Mouse (Mus musculus) hindbrain, postnatal 0 days (tissue): ENCODE measurements around the gene Hdac9. TPM values are rescaled to one million over a fixed set of nuclear protein-coding genes. Genes with fewer than 3 reads are reported as not detected.

ENCODE experiments used
- ATAC-seq: fragments of 200-750 bp; cut with Nextera tagmentation; 2 replicates; pipeline ENCODE4 v1.8.0; 2017; ENCODE audit warnings: mild to moderate bottlenecking, moderate TSS enrichment, moderate library complexity
- DNase-seq: peaks from one replicate; pipeline ENCODE4 v3.0.0-alpha.2; 2015; ENCODE audit warnings: low spot score
- H3K27ac ChIP-seq: fragments of 300-500 bp; sonication (generic); 2 replicates; pipeline ENCODE4 v1.5.1; 2014; ENCODE audit warnings: mild to moderate bottlenecking
- H3K27me3 ChIP-seq: fragments of 300-500 bp; sonication (generic); 2 replicates; pipeline ENCODE4 v1.6.1; 2014; ENCODE audit warnings: low read length, mixed read lengths; ENCODE audit not compliant: insufficient read depth
- H3K36me3 ChIP-seq: fragments of 300-500 bp; sonication (generic); 2 replicates; pipeline ENCODE4 v1.6.1; 2014; ENCODE audit warnings: low read length, mixed read lengths; ENCODE audit not compliant: insufficient read depth
- H3K4me1 ChIP-seq: fragments of 300-500 bp; sonication (generic); 2 replicates; pipeline ENCODE4 v1.6.1; 2014; ENCODE audit warnings: antibody characterized with exemption, low read length, mixed read lengths; ENCODE audit not compliant: insufficient read depth
- H3K4me2 ChIP-seq: fragments of 300-500 bp; sonication (generic); 2 replicates; pipeline ENCODE4 v1.6.1; 2014; ENCODE audit warnings: low read depth, mild to moderate bottlenecking, low read length, moderate library complexity, mixed read lengths
- H3K4me3 ChIP-seq: fragments of 300-500 bp; sonication (generic); 2 replicates; pipeline ENCODE4 v1.5.1; 2014; ENCODE audit warnings: low read length
- H3K9ac ChIP-seq: fragments of 300-500 bp; sonication (generic); replicated peaks from 2 replicates; pipeline ENCODE4 v1.6.1; 2014; ENCODE audit warnings: mild to moderate bottlenecking, low read length, moderate library complexity, mixed read lengths
- H3K9me3 ChIP-seq: fragments of 300-500 bp; sonication (generic); 2 replicates; pipeline ENCODE4 v1.6.1; 2016; ENCODE audit warnings: low read length, mixed read lengths
- CTCF ChIP-seq: IDR thresholded peaks from 2 replicates; pipeline ENCODE4 v1.5.1; 2016; ENCODE audit warnings: antibody characterized with exemption, control low read depth, low read depth
- WGBS: fragments of 180-500 bp; shearing (Covaris S2); extraction: QIAGEN DNeasy Blood & Tissue Kit; methylation state at CpG from one replicate; pipeline ENCODE4 v1.1.7; 2014; 5-methylcytosine and 5-hydroxymethylcytosine counted together
- polyA plus RNA-seq: library from polyadenylated mRNA; unstranded; fragments of >200 nt; fragmentation: Nextera tagmentation; extraction: Ambion mirVana; gene quantifications from 2 replicates; pipeline ENCODE4 v1.2.1, GENCODE M21; 2015
- total RNA-seq: library from RNA; depleted of rRNA; stranded (reverse); fragments of >200 nt; gene quantifications from 2 replicates; pipeline ENCODE4 v1.2.3, GENCODE M21; 2014

Hdac9 gene
- total and polyA plus RNA-seq, 2 experiments from 2014 or later = 12.2 to 14.8 TPM

DNA sequence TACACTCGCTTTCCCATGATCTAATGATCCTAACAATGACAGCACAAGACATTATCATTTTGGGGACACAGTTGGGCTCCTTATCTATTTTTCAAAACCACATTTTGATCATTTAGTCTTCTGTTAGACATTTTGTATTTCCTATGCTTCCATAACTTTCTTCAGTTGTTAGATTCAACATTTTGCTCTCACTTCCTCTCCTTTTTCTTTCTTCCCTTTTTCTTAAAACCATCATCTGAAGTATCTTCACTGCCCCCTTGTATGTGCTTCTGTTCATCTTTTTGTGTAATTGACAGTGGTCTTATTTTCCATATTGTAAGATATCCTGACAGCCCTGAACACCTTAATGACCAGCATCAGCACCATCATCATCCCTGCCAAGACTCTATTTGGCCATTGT is 725.6 kb downstream of the Hdac9 start:
- Histone ChIP-seq H3K4me2 (no peak overlapping the region), H3K36me3 (no peaks in the 10 kb centered on the region), H3K9me3 (no peaks in the 10 kb centered on the region), H3K9ac (no peak overlapping the region), H3K27me3 (no peaks in the 10 kb centered on the region), H3K4me1 (no peaks in the 10 kb centered on the region), H3K27ac (no peak overlapping the region), H3K4me3 (no peak overlapping the region)
- DNase-seq (no peak), ATAC-seq (no peak)
- no peak for TF ChIP-seq CTCF
- WGBS = 90% methylated on average over 1 of the region's 1 CpGs

DNA sequence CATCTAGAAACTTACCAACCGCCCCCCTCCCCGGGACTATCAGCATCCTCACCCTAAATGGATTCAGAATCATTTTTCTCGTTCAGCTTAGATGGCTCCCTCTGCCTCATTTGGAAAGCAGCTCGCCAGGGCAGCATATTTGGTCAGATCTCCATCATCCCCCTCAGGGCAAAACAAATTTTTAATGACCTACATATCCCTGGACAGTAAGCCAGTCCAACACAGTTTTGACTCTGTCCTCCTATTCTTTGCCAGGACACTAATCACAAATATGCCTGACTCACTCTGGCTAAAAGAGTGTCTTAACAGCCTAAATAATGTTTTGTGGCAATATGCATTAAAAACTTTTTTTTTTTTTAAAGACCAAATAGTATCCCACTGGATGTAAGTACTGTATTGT is 738.0 kb downstream of the Hdac9 start:
- no peak for DNase-seq
- Histone ChIP-seq H3K4me3 (no peak overlapping the region), H3K27me3 (no peaks in the 10 kb centered on the region), H3K9ac (no peak overlapping the region), H3K9me3 (no peaks in the 10 kb centered on the region), H3K36me3 (no peaks in the 10 kb centered on the region), H3K4me1 (no peaks in the 10 kb centered on the region), H3K27ac (no peak overlapping the region), H3K4me2 (no peak overlapping the region)
- ATAC-seq = no peak
- 83% methylated on average over 4 of the region's 4 CpGs for WGBS
- no peak for TF ChIP-seq CTCF

DNA sequence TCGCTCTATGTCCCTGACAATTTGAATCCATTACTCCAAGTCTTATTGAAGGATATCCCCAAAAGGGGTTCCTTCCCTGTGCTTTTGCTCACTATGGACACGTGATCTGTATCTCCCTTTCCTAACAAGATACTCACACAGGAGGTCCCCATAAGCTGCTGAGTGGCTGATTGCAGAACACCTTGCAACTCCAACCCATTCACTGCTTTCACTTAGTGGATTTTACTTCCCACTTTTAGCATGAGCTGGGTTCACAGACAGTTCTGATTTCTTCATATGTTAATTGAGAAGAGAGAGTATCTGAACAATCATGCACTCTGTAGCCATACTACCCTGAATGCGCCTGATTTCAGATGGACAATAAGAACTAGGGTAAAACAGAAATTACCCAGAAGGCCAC is 740.1 kb downstream of the Hdac9 start:
- H3K9me3 ChIP-seq = no peaks in the 10 kb centered on the region
- TF ChIP-seq CTCF = no peak
- no peaks in the 10 kb centered on the region for H3K36me3 ChIP-seq
- 89% methylated on average over 3 of the region's 3 CpGs for WGBS
- H3K27ac ChIP-seq = no peak overlapping the region
- H3K4me1 ChIP-seq = no peaks in the 10 kb centered on the region
- DNase-seq (no peak), ATAC-seq (no peak)
- H3K27me3 ChIP-seq = no peaks in the 10 kb centered on the region
- H3K4me3 ChIP-seq = no peak overlapping the region
- no peak overlapping the region for H3K9ac ChIP-seq
- H3K4me2 ChIP-seq = no peak overlapping the region

DNA sequence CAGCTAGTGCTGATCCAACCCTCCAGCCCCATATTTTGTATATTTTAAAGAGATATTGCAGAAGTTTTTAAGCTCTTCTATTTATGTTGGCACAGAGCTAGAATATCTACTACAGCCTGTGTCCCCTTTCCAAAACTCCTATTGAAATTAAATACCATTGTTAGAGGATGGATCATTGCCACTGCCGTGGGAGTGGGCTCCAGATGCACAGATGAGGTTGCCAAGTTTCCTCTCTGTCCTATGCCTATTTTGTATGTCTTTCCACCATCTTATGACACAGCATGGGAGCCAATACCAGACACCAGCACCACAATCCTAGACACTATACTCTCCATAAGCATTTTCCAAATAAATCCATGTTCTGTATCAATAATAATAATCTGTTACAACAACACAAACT is 743.9 kb downstream of the Hdac9 start:
- H3K4me3 ChIP-seq = no peak overlapping the region
- H3K4me1 ChIP-seq = no peaks in the 10 kb centered on the region
- no peak overlapping the region for H3K27ac ChIP-seq
- DNase-seq (no peak), ATAC-seq (no peak)
- 50% methylated on average over 1 of the region's 1 CpGs for WGBS
- H3K9ac ChIP-seq = no peak overlapping the region
- TF ChIP-seq CTCF = no peak
- H3K9me3 ChIP-seq = no peaks in the 10 kb centered on the region
- H3K36me3 ChIP-seq = no peaks in the 10 kb centered on the region
- no peaks in the 10 kb centered on the region for H3K27me3 ChIP-seq
- no peak overlapping the region for H3K4me2 ChIP-seq

DNA sequence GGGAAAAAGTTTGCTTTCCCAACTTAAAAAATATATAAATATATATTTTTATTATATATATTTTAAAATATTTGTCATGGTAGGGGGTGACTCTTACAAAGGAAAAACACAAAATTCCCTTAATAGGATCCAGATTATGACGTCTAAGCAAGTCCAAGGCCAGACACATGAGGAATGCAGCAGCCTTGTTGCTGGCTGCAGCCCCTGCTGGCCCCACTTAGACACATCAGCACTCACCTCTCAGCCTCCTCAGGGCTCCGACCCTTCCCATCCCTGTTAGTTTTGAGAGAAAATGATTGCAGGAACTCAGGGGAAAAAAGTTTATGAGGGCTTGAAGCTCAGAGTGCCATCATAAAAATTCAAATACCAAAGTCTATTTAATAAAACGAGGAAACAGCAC is 746.3 kb downstream of the Hdac9 start:
- Histone ChIP-seq H3K9ac (no peak overlapping the region), H3K27ac (no peak overlapping the region), H3K4me2 (no peak overlapping the region), H3K4me1 (no peaks in the 10 kb centered on the region), H3K36me3 (no peaks in the 10 kb centered on the region), H3K27me3 (no peaks in the 10 kb centered on the region), H3K9me3 (no peaks in the 10 kb centered on the region), H3K4me3 (no peak overlapping the region)
- TF ChIP-seq CTCF = no peak
- DNase-seq = no peak
- no peak for ATAC-seq
- 72% methylated on average over 3 of the region's 3 CpGs for WGBS

DNA sequence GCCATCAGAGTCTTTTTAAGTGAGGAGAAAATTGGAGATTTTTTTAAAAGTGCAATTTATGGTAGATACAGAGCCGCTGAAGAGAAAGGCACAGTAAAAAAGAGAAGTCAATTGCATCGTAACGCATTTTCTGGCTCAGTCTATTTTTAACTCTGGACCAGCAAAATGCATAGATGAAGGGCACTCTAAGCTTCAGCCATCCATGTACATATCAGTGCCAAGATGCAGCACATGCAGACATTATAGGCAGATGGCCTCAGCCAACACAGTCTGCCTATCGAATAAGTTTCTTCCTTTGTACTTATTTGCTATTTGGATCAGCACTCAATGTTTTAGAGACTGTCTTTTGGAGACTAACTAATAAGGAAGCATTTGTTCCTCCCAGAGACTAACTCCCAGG is 751.2 kb downstream of the Hdac9 start:
- Histone ChIP-seq H3K4me1 (no peaks in the 10 kb centered on the region), H3K27me3 (no peaks in the 10 kb centered on the region), H3K9me3 (no peaks in the 10 kb centered on the region), H3K9ac (no peak overlapping the region), H3K36me3 (no peaks in the 10 kb centered on the region), H3K4me2 (no peak overlapping the region), H3K27ac (no peak overlapping the region), H3K4me3 (no peak overlapping the region)
- no peak for DNase-seq
- no peak for ATAC-seq
- TF ChIP-seq CTCF = no peak
- WGBS = 62% methylated on average over 4 of the region's 4 CpGs

DNA sequence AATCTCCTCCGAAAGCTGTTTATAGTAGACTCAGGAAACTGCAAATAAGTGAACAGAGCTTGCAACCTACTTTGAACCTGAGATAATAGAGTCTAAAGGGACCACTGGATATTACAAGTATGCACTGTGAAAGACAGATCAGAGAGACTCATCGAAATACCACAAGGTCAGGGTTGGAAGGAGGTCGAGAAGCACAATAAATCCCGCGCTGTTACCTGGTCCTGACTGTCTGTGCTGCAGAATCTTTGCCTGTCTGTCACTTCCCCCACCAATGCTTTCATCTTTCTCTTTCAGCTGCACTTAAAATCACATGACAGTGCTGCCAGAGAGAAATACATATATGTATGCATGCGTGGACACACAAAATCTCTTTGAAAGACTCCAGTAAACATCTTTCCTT is 760.6 kb downstream of the Hdac9 start:
- no peak for ATAC-seq
- Histone ChIP-seq H3K4me3 (no peak overlapping the region), H3K9ac (no peak overlapping the region), H3K27ac (no peak overlapping the region), H3K27me3 (no peaks in the 10 kb centered on the region), H3K4me2 (no peak overlapping the region), H3K36me3 (no peaks in the 10 kb centered on the region), H3K9me3 (no peaks in the 10 kb centered on the region), H3K4me1 (no peaks in the 10 kb centered on the region)
- no peak for TF ChIP-seq CTCF
- DNase-seq = no peak
- WGBS = 92% methylated on average over 6 of the region's 6 CpGs
